Mouse (Mus musculus) intestine, postnatal 0 days (tissue): ENCODE results near the gene Pax8. TPM values are rescaled to one million over a fixed set of nuclear protein-coding genes. Genes with fewer than 3 reads are reported as not detected.
A peak's percentile ranks its signal among the peaks of the same experiment; 100 is the strongest.

ENCODE experiments used
- ATAC-seq: fragments of 200-750 bp; cut with Nextera tagmentation; 2 replicates; pipeline ENCODE4 v1.8.0; 2017; ENCODE audit warnings: mild to moderate bottlenecking, moderate TSS enrichment, moderate library complexity
- H3K27ac ChIP-seq: fragments of 300-500 bp; sonication (generic); 2 replicates; pipeline ENCODE4 v1.5.1; 2014; ENCODE audit warnings: mild to moderate bottlenecking, low read depth, low read length, moderate library complexity
- H3K27me3 ChIP-seq: fragments of 300-500 bp; sonication (generic); replicated peaks from 2 replicates; pipeline ENCODE4 v1.6.1; 2014; ENCODE audit warnings: low read length, mixed read lengths; ENCODE audit not compliant: control insufficient read depth, insufficient read depth
- H3K36me3 ChIP-seq: fragments of 300-500 bp; sonication (generic); 2 replicates; pipeline ENCODE4 v1.6.1; 2014; ENCODE audit warnings: mild to moderate bottlenecking, moderate library complexity; ENCODE audit not compliant: control insufficient read depth, insufficient read depth
- H3K4me1 ChIP-seq: fragments of 300-500 bp; sonication (generic); replicated peaks from 2 replicates; pipeline ENCODE4 v1.6.1; 2014; ENCODE audit warnings: antibody characterized with exemption, low read length, mixed read lengths; ENCODE audit not compliant: control insufficient read depth, insufficient read depth
- H3K4me2 ChIP-seq: fragments of 300-500 bp; sonication (generic); replicated peaks from 2 replicates; pipeline ENCODE4 v1.6.1; 2014; ENCODE audit warnings: low read depth, mild to moderate bottlenecking, moderate library complexity
- H3K4me3 ChIP-seq: fragments of 300-500 bp; sonication (generic); 2 replicates; pipeline ENCODE4 v1.5.1; 2014; ENCODE audit warnings: low read depth, low read length
- H3K9ac ChIP-seq: fragments of 300-500 bp; sonication (generic); 2 replicates; pipeline ENCODE4 v1.6.1; 2014; ENCODE audit warnings: mild to moderate bottlenecking, low read depth, low read length
- H3K9me3 ChIP-seq: fragments of 300-500 bp; sonication (generic); 2 replicates; pipeline ENCODE4 v1.6.1; 2016; ENCODE audit warnings: mixed run types; ENCODE audit not compliant: control insufficient read depth
- CTCF ChIP-seq: sonication (generic); IDR thresholded peaks from 2 replicates; pipeline ENCODE4 v1.5.1; 2016; ENCODE audit warnings: low read depth, mild to moderate bottlenecking, control low read depth, antibody characterized with exemption, moderate library complexity
- WGBS: fragments of 180-500 bp; shearing (Covaris S2); extraction: QIAGEN DNeasy Blood & Tissue Kit; methylation state at CpG from one replicate; pipeline ENCODE4 v1.1.7; 2014; 5-methylcytosine and 5-hydroxymethylcytosine counted together
- polyA plus RNA-seq: library from polyadenylated mRNA; unstranded; fragments of >200 nt; fragmentation: Nextera tagmentation; extraction: Ambion mirVana; gene quantifications from 2 replicates; pipeline ENCODE4 v1.2.1, GENCODE M21; 2015

Gene Pax8
- polyA plus RNA-seq = 0.52 and 0.64 TPM in 2 replicates

- no peak for ATAC-seq
- TF ChIP-seq CTCF = no peak
- Histone ChIP-seq H3K9ac (no peak within 1 kb of the TSS), H3K27me3 (peaks cover 35% of the 10 kb centered on the region), H3K27ac (no peak within 1 kb of the TSS), H3K4me2 (peak within 1 kb of the TSS; percentile 53; the same call in 1 of the 2 replicates), H3K4me1 (0 out of 2 replicates have a peak, but pooled peaks cover 11% of the 10 kb centered on the region), H3K9me3 (no peaks in the 10 kb centered on the region), H3K4me3 (no peak within 1 kb of the TSS), H3K36me3 (no peaks in the 10 kb centered on the region)
- WGBS = 68% methylated on average over 9 of the region's 9 CpGs
Observed at GRCm38 (mm10) chr2:24475420-24475819, at the start of gene Pax8. Pax8 (minus strand) TSS chr2:24475599.

DNA sequence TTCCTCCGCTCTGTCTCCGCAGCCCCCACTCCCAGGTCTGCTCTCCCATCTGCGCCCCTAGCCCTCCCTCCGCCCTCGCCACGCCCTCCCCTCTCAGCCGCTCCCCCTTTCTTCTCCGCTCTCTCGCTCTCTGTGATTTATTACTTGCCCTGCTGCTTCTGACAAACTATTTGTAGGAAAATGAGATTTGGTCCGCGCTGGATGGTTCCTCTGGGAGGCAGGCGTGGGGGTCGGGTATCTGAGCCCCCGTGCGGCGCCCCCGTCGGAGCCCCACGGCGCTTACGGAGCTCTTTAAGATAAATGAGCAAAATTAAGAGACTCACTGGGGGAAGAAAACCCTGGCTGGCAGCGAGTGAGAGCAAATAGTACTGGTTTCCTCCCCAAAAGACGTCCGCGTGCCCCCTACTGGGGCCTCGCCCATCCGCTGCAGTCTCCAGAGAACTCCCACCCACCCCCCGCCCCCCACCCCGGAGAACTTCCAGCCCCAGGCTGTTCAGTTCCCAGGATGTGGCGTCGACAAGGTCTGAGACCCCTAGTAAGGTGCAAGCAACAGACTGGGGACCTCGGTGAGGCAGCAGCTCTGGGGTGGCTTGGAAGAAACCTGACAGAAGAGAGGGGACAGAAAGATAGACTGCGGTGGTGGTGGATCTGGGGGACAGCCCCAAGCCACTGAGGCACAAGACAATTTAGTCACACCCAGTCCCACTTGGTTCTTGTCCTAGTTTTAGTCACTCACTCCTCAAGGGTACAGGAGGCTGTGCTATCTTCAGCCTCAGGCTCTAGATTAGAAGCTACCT, 46.2 kb upstream of the Pax8 start:
- H3K27ac ChIP-seq = no peak overlapping the region
- no peaks in the 10 kb centered on the region for H3K27me3 ChIP-seq
- TF ChIP-seq CTCF = no peak
- no peaks in the 10 kb centered on the region for H3K36me3 ChIP-seq
- no peaks in the 10 kb centered on the region for H3K9me3 ChIP-seq
- H3K9ac ChIP-seq = peak overlapping the region; percentile 40
- ATAC-seq = 0 out of 2 replicates have a peak, but pooled peaks have one; percentile 22
- peak overlapping the region; percentile 79 for H3K4me2 ChIP-seq
- H3K4me3 ChIP-seq = peak overlapping the region; percentile 43
- WGBS = under 1% methylated on average over 33 of the region's 33 CpGs
- no peaks in the 10 kb centered on the region; the same call in 1 of the 2 replicates for H3K4me1 ChIP-seq

GRCm38 (mm10) chr2:24520576-24521272, 45.3 kb upstream of the Pax8 start:
- Histone ChIP-seq H3K4me2 (peak overlapping the region; percentile 79), H3K9me3 (no peaks in the 10 kb centered on the region), H3K27ac (no peak overlapping the region), H3K9ac (no peak overlapping the region), H3K4me1 (no peaks in the 10 kb centered on the region; the same call in 1 of the 2 replicates), H3K27me3 (no peaks in the 10 kb centered on the region), H3K36me3 (no peaks in the 10 kb centered on the region), H3K4me3 (peak overlapping the region; percentile 43)
- ATAC-seq = 0 out of 2 replicates have a peak, but pooled peaks have one; percentile 31
- WGBS = 33% methylated on average over 9 of the region's 9 CpGs
- no peak for TF ChIP-seq CTCF

- no peaks in the 10 kb centered on the region for H3K27me3 ChIP-seq
- WGBS = 74% methylated on average over 3 of the region's 3 CpGs
- ATAC-seq = no peak
- no peak overlapping the region for H3K4me3 ChIP-seq
- H3K36me3 ChIP-seq = no peaks in the 10 kb centered on the region
- H3K4me2 ChIP-seq = no peak overlapping the region
- no peak overlapping the region for H3K9ac ChIP-seq
- no peak overlapping the region for H3K27ac ChIP-seq
- no peaks in the 10 kb centered on the region; the same call in 1 of the 2 replicates for H3K4me1 ChIP-seq
- no peaks in the 10 kb centered on the region for H3K9me3 ChIP-seq
- no peak for TF ChIP-seq CTCF
Observed at GRCm38 (mm10) chr2:24516946-24517345, 41.5 kb upstream of the Pax8 start.

- no peak for ATAC-seq
- H3K4me3 ChIP-seq = no peak overlapping the region
- no peak overlapping the region for H3K4me2 ChIP-seq
- no peaks in the 10 kb centered on the region for H3K9me3 ChIP-seq
- H3K27me3 ChIP-seq = no peaks in the 10 kb centered on the region
- no peaks in the 10 kb centered on the region for H3K4me1 ChIP-seq
- H3K36me3 ChIP-seq = no peaks in the 10 kb centered on the region
- H3K27ac ChIP-seq = no peak overlapping the region
- H3K9ac ChIP-seq = no peak overlapping the region
- TF ChIP-seq CTCF = no peak
- 92% methylated on average over 3 of the region's 3 CpGs for WGBS
Observed at GRCm38 (mm10) chr2:24507359-24507758, 32.0 kb upstream of the Pax8 start.

DNA sequence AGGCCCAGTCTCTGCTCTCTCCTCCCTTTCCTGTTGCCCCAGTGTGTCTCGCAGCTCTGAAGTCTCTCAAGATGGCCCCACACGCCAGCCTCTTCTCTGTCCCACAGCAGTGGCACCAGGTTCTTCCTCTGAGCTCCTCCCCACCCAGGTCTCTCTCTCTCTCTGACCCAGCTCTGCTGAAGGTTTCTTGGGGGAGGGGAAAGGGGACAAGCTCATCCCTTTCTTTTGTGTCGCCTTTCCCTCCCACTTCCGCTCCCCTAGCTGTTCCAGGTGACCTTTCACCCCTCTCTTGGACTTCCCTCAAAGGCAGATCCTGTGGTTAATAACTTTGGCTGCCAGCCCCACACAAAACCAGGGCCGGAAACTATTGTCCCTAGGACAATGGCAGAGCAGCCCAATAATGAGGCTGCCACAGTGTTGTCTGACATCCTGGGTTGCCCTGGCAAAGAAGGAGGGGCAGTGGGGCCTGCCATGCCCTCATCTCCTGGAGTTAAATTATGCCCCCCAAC, 27.6 kb upstream of the Pax8 start:
- no peak for TF ChIP-seq CTCF
- no peak overlapping the region for H3K27ac ChIP-seq
- WGBS = 58% methylated on average over 5 of the region's 5 CpGs
- H3K4me1 ChIP-seq = no peaks in the 10 kb centered on the region
- no peaks in the 10 kb centered on the region for H3K9me3 ChIP-seq
- no peak overlapping the region for H3K9ac ChIP-seq
- no peak overlapping the region for H3K4me3 ChIP-seq
- H3K36me3 ChIP-seq = no peaks in the 10 kb centered on the region
- H3K4me2 ChIP-seq = no peak overlapping the region
- ATAC-seq = no peak
- H3K27me3 ChIP-seq = no peaks in the 10 kb centered on the region
